Mouse (Mus musculus) heart, adult 2 months (tissue): ENCODE data around the gene Tnrc6a. TPM values are rescaled to one million over a fixed set of nuclear protein-coding genes. Genes with fewer than 3 reads are reported as not detected.

Experiments used
- DNase-seq, 2 experiments: peaks; one replicate each; pipeline ENCODE4 v3.0.0; 2021
- H3K27ac ChIP-seq: fragments of 200-600 bp; 2 replicates; pipeline ENCODE4 v1.8.1; 2022
- H3K27me3 ChIP-seq: fragments of 200-500 bp; 2 replicates; pipeline ENCODE4 v1.6.1; 2012; ENCODE audit warnings: mild to moderate bottlenecking, low read length, inconsistent platforms, mixed read lengths; ENCODE audit not compliant: control insufficient read depth, insufficient read depth
- H3K36me3 ChIP-seq: fragments of 200-500 bp; 2 replicates; pipeline ENCODE4 v1.6.1; 2012; ENCODE audit warnings: low read length, inconsistent platforms; ENCODE audit not compliant: control insufficient read depth, insufficient read depth
- H3K4me1 ChIP-seq: fragments of 200-500 bp; 2 replicates; pipeline ENCODE4 v1.6.1; 2011; ENCODE audit warnings: low read length; ENCODE audit not compliant: control insufficient read depth, insufficient read depth
- H3K4me3 ChIP-seq: fragments of 200-600 bp; 2 replicates; pipeline ENCODE4 v1.8.1; 2022
- H3K79me2 ChIP-seq: fragments of 200-500 bp; replicated peaks from 2 replicates; pipeline ENCODE4 v1.6.1; 2012; ENCODE audit warnings: mild to moderate bottlenecking, inconsistent platforms, low read length, moderate library complexity, mixed read lengths; ENCODE audit not compliant: control insufficient read depth, insufficient read depth
- H3K9ac ChIP-seq: fragments of 200-500 bp; 2 replicates; pipeline ENCODE4 v1.6.1; 2012; ENCODE audit warnings: low read depth, mild to moderate bottlenecking, control low read depth, inconsistent platforms, low read length, mixed read lengths
- CTCF ChIP-seq: fragments of 200-600 bp; IDR thresholded peaks from 2 replicates; pipeline ENCODE4 v1.8.1; 2022; ENCODE audit warnings: antibody characterized with exemption, mild to moderate bottlenecking, moderate library complexity
- EP300 ChIP-seq: fragments of 200-500 bp; IDR thresholded peaks from 2 replicates; pipeline ENCODE4 v1.6.1; 2011; ENCODE audit warnings: low read depth, low read length, control low read depth; ENCODE audit not compliant: insufficient read depth
- POLR2A ChIP-seq: fragments of 200-500 bp; IDR thresholded peaks from 2 replicates; pipeline ENCODE4 v1.6.1; 2011; ENCODE audit warnings: mild to moderate bottlenecking, low read depth, low read length, control low read depth; ENCODE audit not compliant: insufficient read depth
- WGBS: fragments of 180-500 bp; shearing (Covaris S2); methylation state at CpG from one replicate; pipeline ENCODE4 v1.1.7; 2018; 5-methylcytosine and 5-hydroxymethylcytosine counted together
- intact Hi-C: fragments of 180-260 bp; cut with DNase I; formaldehyde crosslinking; loops from one replicate; pipeline ENCODE4 v1.15.1; 2025
- polyA plus RNA-seq: library from polyadenylated mRNA; depleted of rRNA; stranded (reverse); fragments of >200 nt; gene quantifications from 2 replicates; pipeline ENCODE4 v1.2.3, GENCODE M21; 2012
- total RNA-seq, 2 experiments: library from RNA; stranded (reverse); gene quantifications; 2 replicates each; pipeline ENCODE4 v1.2.3; 2021

Tnrc6a gene
- total and polyA plus RNA-seq, 3 experiments, result 22.8 to 34.2 (median 24.2) TPM

- Histone ChIP-seq H3K4me3 (no peak overlapping the region), H3K4me1 (peaks cover 1% of the 10 kb centered on the region; the same call in 1 of the 2 replicates), H3K9ac (no peak overlapping the region), H3K27ac (no peak overlapping the region), H3K36me3 (no peaks in the 10 kb centered on the region), H3K27me3 (no peaks in the 10 kb centered on the region), H3K79me2 (no peaks in the 10 kb centered on the region)
- WGBS, result 66% methylated on average over 6 of the region's 6 CpGs
- no peak for DNase-seq
- intact Hi-C loops, result loop anchor here (5.0 kb wide), 1 partner anchor 190 kb away; no protein-coding TSS in a partner anchor
- TF ChIP-seq POLR2A, result no peak
- TF ChIP-seq EP300, result no peak
- no peak for TF ChIP-seq CTCF
Observed at GRCm38 (mm10) chr7:123207561-123207960, 83.9 kb downstream of the Tnrc6a start.

DNA sequence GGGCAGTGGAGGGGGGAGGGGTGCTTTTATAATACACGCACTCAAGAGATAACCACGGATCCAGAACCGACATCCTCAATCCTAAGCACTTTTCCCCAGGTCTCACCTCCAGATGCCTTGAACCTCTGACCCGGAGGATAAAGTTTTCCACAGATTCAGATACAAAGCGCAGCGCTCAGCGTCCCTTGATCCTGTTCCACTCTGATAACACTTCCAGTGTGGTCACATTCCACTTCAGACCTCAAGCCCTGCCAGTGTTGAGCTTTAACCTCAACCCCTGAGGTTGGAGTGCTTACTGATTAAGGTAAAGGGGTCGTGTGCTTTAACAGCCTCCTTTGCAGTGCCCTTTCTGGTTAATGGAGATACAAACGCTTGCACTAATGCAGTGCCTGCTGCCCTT, 86.2 kb downstream of the Tnrc6a start:
- no peaks in the 10 kb centered on the region for H3K36me3 ChIP-seq
- H3K27ac ChIP-seq, result no peak overlapping the region
- intact Hi-C loops, result loop anchor here (5.0 kb wide), 1 partner anchor 187 kb away; no protein-coding TSS in a partner anchor
- peaks cover 1% of the 10 kb centered on the region; the same call in 1 of the 2 replicates for H3K4me1 ChIP-seq
- WGBS, result 14% methylated on average over 9 of the region's 9 CpGs
- H3K4me3 ChIP-seq, result no peak overlapping the region
- H3K79me2 ChIP-seq, result no peaks in the 10 kb centered on the region
- no peaks in the 10 kb centered on the region for H3K27me3 ChIP-seq
- DNase-seq, result no peak
- H3K9ac ChIP-seq, result no peak overlapping the region
- TF ChIP-seq CTCF (no peak), POLR2A (no peak), EP300 (no peak)

GRCm38 (mm10) chr7:123211461-123211860, 87.8 kb downstream of the Tnrc6a start:
- H3K4me3 ChIP-seq, result no peak overlapping the region
- H3K9ac ChIP-seq, result no peak overlapping the region
- 66% methylated on average over 5 of the region's 5 CpGs for WGBS
- intact Hi-C loops, result no loop called here
- no peak overlapping the region for H3K27ac ChIP-seq
- H3K4me1 ChIP-seq, result no peaks in the 10 kb centered on the region
- no peak for DNase-seq
- H3K79me2 ChIP-seq, result no peaks in the 10 kb centered on the region
- no peaks in the 10 kb centered on the region for H3K36me3 ChIP-seq
- no peak for TF ChIP-seq EP300
- TF ChIP-seq POLR2A, result no peak
- no peak for TF ChIP-seq CTCF
- H3K27me3 ChIP-seq, result no peaks in the 10 kb centered on the region

GRCm38 (mm10) chr7:123212316-123212715, 88.6 kb downstream of the Tnrc6a start:
- Histone ChIP-seq H3K27me3 (no peaks in the 10 kb centered on the region), H3K27ac (no peak overlapping the region), H3K4me1 (no peaks in the 10 kb centered on the region), H3K79me2 (no peaks in the 10 kb centered on the region), H3K4me3 (no peak overlapping the region), H3K9ac (no peak overlapping the region), H3K36me3 (no peaks in the 10 kb centered on the region)
- WGBS, result 80% methylated on average over 5 of the region's 5 CpGs
- intact Hi-C loops, result no loop called here
- DNase-seq, result no peak
- no peak for TF ChIP-seq EP300
- TF ChIP-seq CTCF, result no peak
- TF ChIP-seq POLR2A, result no peak

DNA sequence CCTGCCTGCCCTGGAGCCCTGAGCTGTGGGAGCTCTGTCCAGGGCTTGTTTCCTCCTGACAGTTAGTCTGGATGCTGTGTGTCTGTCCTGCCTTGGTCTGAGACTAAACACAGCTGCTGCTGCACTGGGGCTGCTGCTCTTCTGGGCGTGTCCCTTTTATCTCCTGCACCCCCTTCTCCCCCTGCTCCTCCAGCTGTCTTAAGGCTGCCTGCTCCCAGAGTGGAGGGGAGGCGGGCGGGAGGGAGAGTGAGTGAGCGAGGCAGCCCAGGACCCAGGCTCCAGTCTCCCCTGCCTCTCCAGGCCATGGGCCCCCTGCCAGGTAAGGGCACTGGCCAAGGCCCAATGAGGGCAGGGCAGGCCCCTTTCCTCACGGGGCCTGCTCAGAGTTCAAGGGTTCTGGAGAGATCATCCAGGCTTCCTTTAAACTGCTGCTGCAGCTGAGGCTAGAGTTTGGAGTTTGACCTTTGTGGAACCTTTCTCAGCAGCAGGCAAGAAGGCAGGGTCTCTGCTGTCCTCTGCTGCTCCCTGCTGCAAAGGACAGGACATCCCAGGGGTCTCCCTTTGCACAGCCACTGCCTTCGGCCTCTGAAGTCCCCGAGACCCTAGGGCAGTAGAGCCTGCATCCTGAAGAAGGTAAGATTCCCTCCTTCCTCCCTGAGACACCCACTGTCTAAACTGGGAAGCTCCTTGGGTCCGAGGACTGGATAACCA, 90.8 kb downstream of the Tnrc6a start, which contains the start of gene Slc5a11:
Gene Slc5a11, plus strand, starts transcription at position 416 of the 711 bp plus-strand sequence.
- H3K36me3 ChIP-seq, result no peaks in the 10 kb centered on the region
- H3K79me2 ChIP-seq, result no peaks in the 10 kb centered on the region
- no peak within 1 kb of the TSS for H3K4me3 ChIP-seq
- DNase-seq, result peak; percentile 24 to 29
- no peaks in the 10 kb centered on the region for H3K27me3 ChIP-seq
- 57% methylated on average over 8 of the region's 8 CpGs for whole genome bisulfite sequencing
- no peak within 1 kb of the TSS for H3K27ac ChIP-seq
- intact Hi-C loops, result no loop called here
- TF ChIP-seq POLR2A (no peak), EP300 (no peak), CTCF (no peak)
- no peak within 1 kb of the TSS for H3K9ac ChIP-seq
- H3K4me1 ChIP-seq, result no peaks in the 10 kb centered on the region

DNA sequence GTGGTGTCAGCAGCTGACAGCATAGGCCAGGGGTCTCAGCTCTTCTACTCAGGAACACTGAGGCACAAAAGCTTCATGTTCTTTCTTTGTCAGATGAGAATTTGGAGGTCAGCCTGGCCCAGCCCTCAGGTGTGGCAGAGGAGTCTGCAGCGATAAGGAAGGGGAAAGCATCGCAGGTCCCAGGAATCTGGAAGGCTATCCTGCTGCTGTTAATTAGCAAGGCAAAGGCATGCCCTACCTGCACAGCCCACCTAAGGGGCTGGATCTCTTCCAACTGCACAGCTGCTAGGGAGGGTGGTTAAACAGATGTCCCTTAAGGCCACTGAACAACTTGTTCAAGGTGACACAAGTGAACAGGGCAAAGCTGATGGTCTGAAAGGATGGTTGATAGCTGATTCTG, 91.5 kb downstream of the Tnrc6a start:
- H3K36me3 ChIP-seq, result no peaks in the 10 kb centered on the region
- H3K79me2 ChIP-seq, result no peaks in the 10 kb centered on the region
- H3K27me3 ChIP-seq, result no peaks in the 10 kb centered on the region
- TF ChIP-seq CTCF (no peak), EP300 (no peak), POLR2A (no peak)
- DNase-seq, result no peak
- no peak overlapping the region for H3K9ac ChIP-seq
- H3K27ac ChIP-seq, result no peak overlapping the region
- H3K4me1 ChIP-seq, result no peaks in the 10 kb centered on the region
- intact Hi-C loops, result no loop called here
- 85% methylated on average over 2 of the region's 2 CpGs for WGBS
- no peak overlapping the region for H3K4me3 ChIP-seq
